Mouse (Mus musculus): ENCODE measurements around the gene Btbd35f18. TPM values are rescaled to one million over a fixed set of nuclear protein-coding genes. Genes with fewer than 3 reads are reported as not detected.
"Not testable (repeated sequence)": the region's sequence is repeated elsewhere in the genome, so short reads cannot be mapped to it uniquely, and the experiment has no call there.

Btbd35f18 gene
- polyA plus RNA-seq (2016; fragmentation: Nextera tagmentation; extraction: Ambion mirVana), result not detected in 2 replicates

DNA sequence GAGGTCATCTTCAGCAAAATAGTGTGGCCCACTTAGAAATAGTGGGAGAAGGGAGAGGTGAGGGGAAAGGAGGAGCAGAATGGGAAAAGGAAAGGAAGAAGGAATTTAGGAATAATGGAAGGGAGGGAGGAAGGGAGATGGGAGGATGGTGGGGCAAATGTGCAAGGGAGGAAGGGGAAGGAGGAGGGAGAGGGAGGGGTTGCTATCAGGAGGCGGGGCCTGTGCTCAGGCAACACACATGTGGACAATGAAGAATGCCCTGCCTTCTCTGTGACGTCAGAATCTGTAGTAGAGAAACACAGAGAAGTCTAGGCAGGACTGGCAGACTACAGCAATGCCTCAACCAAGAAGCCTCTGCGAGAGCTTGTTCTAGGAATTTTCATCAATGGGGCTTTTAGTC lies at the start of gene Btbd35f18:
Btbd35f18 (plus strand) TSS at position 301 of the 400 bp plus-strand sequence.
- H3K4me3 ChIP-seq; H3K36me3 ChIP-seq; H3K4me1 ChIP-seq (replicated peaks); DNase-seq (ENCODE audit: low spot score); H3K27me3 ChIP-seq (ENCODE audit: insufficient read depth, poor library complexity, severe bottlenecking); H3K27ac ChIP-seq; H3K9me3 ChIP-seq: not testable (repeated sequence)
- no CpG with 5 or more reads among the region's 3 CpGs for WGBS

Other genes with a start within 250 kb of the Btbd35f18 start
- not detected in 2 replicates for gene Btbd35f10, start 52.7 kb downstream of the Btbd35f18 start, polyA plus RNA-seq (2016; fragmentation: Nextera tagmentation; extraction: Ambion mirVana)